Comparison of ENCODE assay signal across 17 mouse cellular contexts in genomic region chr6:143995046-143995445, GRCm38 (mm10).
DNase-seq lines count a peak whose midpoint lies in the region; ATAC-seq and TF ChIP-seq lines count a peak whose summit lies in the region.
"Had no signal": no experiment of that assay in that cellular context is flagged by ENCODE, and none has a peak within 500 bp of the region (broad histone marks: within the 10 kb centered on the region; RNA-seq: fewer than 3 reads in every experiment).

No protein-coding gene starts in this region.

- 37% methylated on average over 4 of the region's 4 CpGs for WGBS in hindbrain, embryonic 13.5 days
- 57% methylated on average over 4 of the region's 4 CpGs for WGBS in hindbrain, embryonic 11.5 days
- WGBS in midbrain, postnatal 0 days: 38% methylated on average over 4 of the region's 4 CpGs
- WGBS in midbrain, embryonic 15.5 days: 31% methylated on average over 4 of the region's 4 CpGs
- 12% methylated on average over 4 of the region's 4 CpGs for WGBS in forebrain, postnatal 0 days

- ATAC-seq in hindbrain, embryonic 13.5 days (ENCODE audit: low FRiP score): 0 out of 2 replicates have a peak, but pooled peaks have one; percentile 39
- no peak for ATAC-seq in hindbrain, embryonic 11.5 days (ENCODE audit: low FRiP score)
- no peak for ATAC-seq in midbrain, postnatal 0 days (ENCODE audit: low FRiP score)
- no peak for ATAC-seq in midbrain, embryonic 15.5 days (replicated peaks)
- peak; percentile 42; the same call in 1 of the 2 replicates for ATAC-seq in forebrain, postnatal 0 days
- ATAC-seq: intestine, postnatal 0 days had no signal

- H3K4me1 ChIP-seq in hindbrain, embryonic 13.5 days (replicated peaks): peaks cover 13% of the 10 kb centered on the region
- no peaks in the 10 kb centered on the region for H3K4me1 ChIP-seq in hindbrain, embryonic 11.5 days (replicated peaks; ENCODE audit: control insufficient read depth, insufficient read depth, low read length)
- no peaks in the 10 kb centered on the region for H3K4me1 ChIP-seq in midbrain, postnatal 0 days (ENCODE audit: insufficient read depth, low read length)
- 0 out of 2 replicates have a peak, but pooled peaks cover 5% of the 10 kb centered on the region for H3K4me1 ChIP-seq in midbrain, embryonic 15.5 days
- 0 out of 2 replicates have a peak, but pooled peaks cover 10% of the 10 kb centered on the region for H3K4me1 ChIP-seq in forebrain, postnatal 0 days (ENCODE audit: insufficient read depth)
- H3K4me1 ChIP-seq: lung, embryonic 15.5 days; stomach, embryonic 15.5 days had no signal

- no peak for DNase-seq in hindbrain, embryonic 11.5 days (ENCODE audit: low spot score)
- peak; percentile 65 for DNase-seq in midbrain, postnatal 0 days (ENCODE audit: low spot score)
- peak; percentile 51 for DNase-seq in forebrain, postnatal 0 days
- DNase-seq in T-cell, adult 2 months (ENCODE audit: low spot score): no peak
- DNase-seq in left cerebral cortex, postnatal 4 days: no peak
- DNase-seq: adrenal gland, postnatal 14 days; gastrocnemius, postnatal 10 days; heart, postnatal 10 days; kidney, postnatal 14 days; thymus, postnatal 4 days had no signal

- TF ChIP-seq CTCF in midbrain, postnatal 0 days (IDR thresholded peaks at IDR 0.05): no peak
- no peak for TF ChIP-seq CTCF in forebrain, postnatal 0 days (IDR thresholded peaks at IDR 0.05; ENCODE audit: low read depth)

- H3K4me2 ChIP-seq in hindbrain, embryonic 13.5 days: no peak overlapping the region
- no peak overlapping the region for H3K4me2 ChIP-seq in hindbrain, embryonic 11.5 days (replicated peaks; ENCODE audit: low read depth, low read length)
- no peak overlapping the region for H3K4me2 ChIP-seq in midbrain, postnatal 0 days (ENCODE audit: low read depth, low read length, poor library complexity, severe bottlenecking)
- no peak overlapping the region for H3K4me2 ChIP-seq in midbrain, embryonic 15.5 days
- H3K4me2 ChIP-seq in forebrain, postnatal 0 days (ENCODE audit: low read depth): no peak overlapping the region
- H3K4me2 ChIP-seq: liver, embryonic 11.5 days; lung, embryonic 15.5 days; stomach, embryonic 15.5 days had no signal

- intact Hi-C loops in left cerebral cortex, postnatal 4 days (cut with DNase I): no loop called here

- no peak overlapping the region for H3K27ac ChIP-seq in hindbrain, embryonic 13.5 days
- H3K27ac ChIP-seq in hindbrain, embryonic 11.5 days (ENCODE audit: low read depth, low read length): no peak overlapping the region
- no peak overlapping the region for H3K27ac ChIP-seq in midbrain, postnatal 0 days (ENCODE audit: low read depth, low read length)
- no peak overlapping the region for H3K27ac ChIP-seq in midbrain, embryonic 15.5 days
- H3K27ac ChIP-seq in forebrain, postnatal 0 days (ENCODE audit: low read depth, low read length): no peak overlapping the region
- H3K27ac ChIP-seq: embryonic facial prominence, embryonic 10.5 days; lung, embryonic 15.5 days; stomach, embryonic 15.5 days had no signal

- no peaks in the 10 kb centered on the region for H3K27me3 ChIP-seq in hindbrain, embryonic 13.5 days
- H3K27me3 ChIP-seq in hindbrain, embryonic 11.5 days (ENCODE audit: control insufficient read depth, insufficient read depth, low read length): no peaks in the 10 kb centered on the region
- no peaks in the 10 kb centered on the region for H3K27me3 ChIP-seq in midbrain, postnatal 0 days (ENCODE audit: insufficient read depth, low read length)
- H3K27me3 ChIP-seq in midbrain, embryonic 15.5 days (replicated peaks): no peaks in the 10 kb centered on the region
- no peaks in the 10 kb centered on the region for H3K27me3 ChIP-seq in forebrain, postnatal 0 days (ENCODE audit: insufficient read depth, low read length)
- H3K27me3 ChIP-seq: lung, embryonic 15.5 days; stomach, embryonic 15.5 days had no signal

- no peaks in the 10 kb centered on the region for H3K9me3 ChIP-seq in hindbrain, embryonic 13.5 days
- H3K9me3 ChIP-seq in hindbrain, embryonic 11.5 days (ENCODE audit: control insufficient read depth, low read length): no peaks in the 10 kb centered on the region
- H3K9me3 ChIP-seq in midbrain, postnatal 0 days (ENCODE audit: low read length): no peaks in the 10 kb centered on the region
- no peaks in the 10 kb centered on the region for H3K9me3 ChIP-seq in midbrain, embryonic 15.5 days
- no peaks in the 10 kb centered on the region for H3K9me3 ChIP-seq in forebrain, postnatal 0 days (ENCODE audit: low read length)
- H3K9me3 ChIP-seq: embryonic facial prominence, embryonic 10.5 days; lung, embryonic 15.5 days; stomach, embryonic 15.5 days had no signal

- no peak overlapping the region for H3K9ac ChIP-seq in hindbrain, embryonic 13.5 days
- H3K9ac ChIP-seq in hindbrain, embryonic 11.5 days (ENCODE audit: low read depth, low read length): no peak overlapping the region
- no peak overlapping the region for H3K9ac ChIP-seq in midbrain, postnatal 0 days (replicated peaks; ENCODE audit: low read length, poor library complexity, severe bottlenecking)
- no peak overlapping the region for H3K9ac ChIP-seq in midbrain, embryonic 15.5 days
- no peak overlapping the region for H3K9ac ChIP-seq in forebrain, postnatal 0 days
- H3K9ac ChIP-seq: lung, embryonic 15.5 days; stomach, embryonic 15.5 days had no signal

- H3K36me3 ChIP-seq in hindbrain, embryonic 13.5 days: no peaks in the 10 kb centered on the region
- no peaks in the 10 kb centered on the region for H3K36me3 ChIP-seq in hindbrain, embryonic 11.5 days (ENCODE audit: control insufficient read depth, insufficient read depth, low read length)
- no peaks in the 10 kb centered on the region for H3K36me3 ChIP-seq in midbrain, postnatal 0 days (ENCODE audit: insufficient read depth, low read length)
- H3K36me3 ChIP-seq in midbrain, embryonic 15.5 days (replicated peaks): no peaks in the 10 kb centered on the region
- H3K36me3 ChIP-seq in forebrain, postnatal 0 days (ENCODE audit: insufficient read depth): no peaks in the 10 kb centered on the region
- H3K36me3 ChIP-seq: embryonic facial prominence, embryonic 10.5 days; lung, embryonic 15.5 days; stomach, embryonic 15.5 days had no signal

- H3K4me3 ChIP-seq in hindbrain, embryonic 13.5 days: no peak overlapping the region
- no peak overlapping the region for H3K4me3 ChIP-seq in hindbrain, embryonic 11.5 days (ENCODE audit: low read depth, low read length)
- no peak overlapping the region for H3K4me3 ChIP-seq in midbrain, postnatal 0 days (ENCODE audit: low read depth, low read length)
- H3K4me3 ChIP-seq in midbrain, embryonic 15.5 days: no peak overlapping the region
- H3K4me3 ChIP-seq in forebrain, postnatal 0 days (ENCODE audit: low read depth, low read length): no peak overlapping the region
- H3K4me3 ChIP-seq: embryonic facial prominence, embryonic 10.5 days; lung, embryonic 15.5 days; stomach, embryonic 15.5 days had no signal

Comparison
In these comparisons a context has a peak if more than half of its experiments do, and no peak if none do; other contexts are left out.
1. ATAC-seq: peak in hindbrain, embryonic 13.5 days (single experiment) and forebrain, postnatal 0 days (single experiment); none in hindbrain, embryonic 11.5 days (single experiment), midbrain, postnatal 0 days (single experiment) and midbrain, embryonic 15.5 days (single experiment).
2. DNase-seq: peak in midbrain, postnatal 0 days (single experiment) and forebrain, postnatal 0 days (single experiment); none in hindbrain, embryonic 11.5 days (single experiment), T-cell, adult 2 months (single experiment) and left cerebral cortex, postnatal 4 days (single experiment).